Mouse (Mus musculus): Measurements from ENCODE around the gene Krtap13-1. TPM values are rescaled to one million over a fixed set of nuclear protein-coding genes. Genes with fewer than 3 reads are reported as not detected.

The Krtap13-1 gene
- polyA plus RNA-seq (2015; fragmentation: Nextera tagmentation; extraction: Ambion mirVana): not detected in 2 replicates

DNA sequence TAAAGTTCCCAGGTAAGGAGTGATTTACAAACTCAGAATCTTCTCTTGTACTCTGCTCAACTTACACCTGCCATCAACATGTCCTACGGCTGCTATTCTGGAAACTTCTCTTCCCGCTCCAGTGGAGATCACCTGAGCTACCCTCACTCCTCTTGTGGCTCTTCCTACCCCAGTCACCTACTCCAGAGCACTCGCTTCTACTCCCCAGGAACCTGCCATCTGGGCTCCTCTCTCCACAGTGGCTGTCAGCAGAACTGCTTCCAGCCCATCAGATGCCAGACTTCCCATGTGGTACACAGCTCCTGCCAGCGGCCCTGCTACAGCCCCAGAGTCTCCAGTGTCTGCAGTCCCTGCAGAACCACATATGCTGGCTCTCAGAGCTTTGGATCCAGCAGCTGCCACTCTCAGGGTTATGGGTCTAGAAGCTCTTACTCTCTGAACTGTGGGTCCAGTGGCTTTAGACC is at the start of gene Krtap13-1:
Gene Krtap13-1 (plus strand): TSS at position 51 of the 464 bp plus-strand sequence.
- Histone ChIP-seq H3K9me3 (no peaks in the 10 kb centered on the region), H3K9ac (no peak within 1 kb of the TSS), H3K4me2 (no peak within 1 kb of the TSS), H3K36me3 (no peaks in the 10 kb centered on the region), H3K4me3 (replicated peaks) (no peak within 1 kb of the TSS), H3K27ac (no peak within 1 kb of the TSS), H3K4me1 (no peaks in the 10 kb centered on the region), H3K27me3 (replicated peaks) (no peaks in the 10 kb centered on the region)
- WGBS: 71% methylated on average over 4 of the region's 4 CpGs
- ATAC-seq (ENCODE audit: insufficient read depth, low FRiP score, low read depth): no peak

DNA sequence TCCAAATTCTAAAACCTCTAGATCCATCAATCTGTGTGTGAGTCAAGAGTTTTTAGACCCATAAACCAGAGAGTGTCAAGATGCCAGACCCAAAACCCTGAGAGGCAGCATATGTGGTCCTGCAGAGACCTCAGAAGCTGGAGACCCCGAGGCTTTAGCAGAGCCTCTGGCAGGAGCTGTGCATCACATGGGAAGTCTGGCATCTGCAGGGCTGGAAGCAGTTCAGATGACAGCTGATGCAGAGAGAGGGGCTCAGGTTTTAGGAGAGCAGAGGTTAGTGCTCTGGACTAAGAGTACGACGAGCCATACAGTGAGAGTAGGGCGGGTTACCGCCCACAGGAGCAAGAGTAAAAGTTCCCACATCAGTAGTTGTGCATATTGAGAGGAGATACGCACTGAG is 49.6 kb upstream of the Krtap13-1 start:
- no peak for ATAC-seq (ENCODE audit: insufficient read depth, low FRiP score, low read depth)
- H3K36me3 ChIP-seq: no peaks in the 10 kb centered on the region
- no peak overlapping the region for H3K4me3 ChIP-seq (replicated peaks)
- H3K27ac ChIP-seq: no peak overlapping the region
- H3K4me1 ChIP-seq: no peaks in the 10 kb centered on the region
- WGBS: 79% methylated on average over 6 of the region's 6 CpGs
- no peak overlapping the region for H3K9ac ChIP-seq
- no peak overlapping the region for H3K4me2 ChIP-seq
- no peaks in the 10 kb centered on the region for H3K9me3 ChIP-seq
- H3K27me3 ChIP-seq (replicated peaks): no peaks in the 10 kb centered on the region

DNA sequence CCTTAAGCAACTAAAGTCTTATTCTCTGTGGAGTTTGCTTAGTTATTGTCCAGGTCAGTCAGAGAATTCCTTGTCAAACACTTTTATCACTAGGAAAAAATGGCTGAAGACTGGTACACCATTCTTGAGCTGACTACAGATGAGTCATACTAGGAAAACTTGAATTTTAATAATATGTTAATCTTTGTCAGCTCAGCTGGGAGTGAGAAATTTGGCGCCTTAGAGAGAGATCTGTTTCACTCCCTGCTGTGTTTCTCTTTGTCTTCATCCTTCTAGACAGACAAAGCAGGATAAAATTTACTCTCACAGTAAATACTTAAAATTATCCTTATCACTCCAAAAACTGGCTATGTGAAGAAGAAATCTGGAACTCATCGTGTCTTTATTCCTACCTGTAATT is 47.4 kb upstream of the Krtap13-1 start:
- no peak overlapping the region for H3K4me3 ChIP-seq (replicated peaks)
- H3K36me3 ChIP-seq: no peaks in the 10 kb centered on the region
- H3K4me2 ChIP-seq: no peak overlapping the region
- H3K4me1 ChIP-seq: no peaks in the 10 kb centered on the region
- no peak overlapping the region for H3K27ac ChIP-seq
- H3K27me3 ChIP-seq (replicated peaks): no peaks in the 10 kb centered on the region
- WGBS: 65% methylated on average over 2 of the region's 2 CpGs
- ATAC-seq (ENCODE audit: insufficient read depth, low FRiP score, low read depth): no peak
- no peaks in the 10 kb centered on the region for H3K9me3 ChIP-seq
- no peak overlapping the region for H3K9ac ChIP-seq

DNA sequence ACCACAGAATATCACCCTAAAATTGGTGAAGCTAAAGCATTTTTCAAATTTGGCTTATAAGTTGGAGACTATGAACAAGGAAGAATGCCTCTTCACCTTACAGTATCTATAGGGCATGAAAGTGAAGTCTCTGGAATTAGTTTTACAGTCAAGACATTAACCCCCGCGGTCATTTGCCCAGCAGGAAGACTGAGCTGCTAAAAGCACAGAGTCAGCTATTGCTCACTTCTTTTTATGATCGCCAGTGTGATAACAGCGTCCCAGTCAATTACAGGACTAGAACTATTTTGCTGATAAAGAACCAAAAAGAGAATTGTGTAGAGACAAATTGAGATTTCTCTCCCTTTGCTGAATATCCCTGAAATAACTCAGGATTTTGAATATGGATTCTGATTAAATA is 32.4 kb upstream of the Krtap13-1 start:
- H3K4me2 ChIP-seq: no peak overlapping the region
- no peak overlapping the region for H3K27ac ChIP-seq
- no peak overlapping the region for H3K4me3 ChIP-seq (replicated peaks)
- H3K36me3 ChIP-seq: no peaks in the 10 kb centered on the region
- H3K9ac ChIP-seq: no peak overlapping the region
- no peak for ATAC-seq (ENCODE audit: insufficient read depth, low FRiP score, low read depth)
- 74% methylated on average over 4 of the region's 4 CpGs for WGBS
- H3K27me3 ChIP-seq (replicated peaks): no peaks in the 10 kb centered on the region
- H3K9me3 ChIP-seq: no peaks in the 10 kb centered on the region
- H3K4me1 ChIP-seq: no peaks in the 10 kb centered on the region

DNA sequence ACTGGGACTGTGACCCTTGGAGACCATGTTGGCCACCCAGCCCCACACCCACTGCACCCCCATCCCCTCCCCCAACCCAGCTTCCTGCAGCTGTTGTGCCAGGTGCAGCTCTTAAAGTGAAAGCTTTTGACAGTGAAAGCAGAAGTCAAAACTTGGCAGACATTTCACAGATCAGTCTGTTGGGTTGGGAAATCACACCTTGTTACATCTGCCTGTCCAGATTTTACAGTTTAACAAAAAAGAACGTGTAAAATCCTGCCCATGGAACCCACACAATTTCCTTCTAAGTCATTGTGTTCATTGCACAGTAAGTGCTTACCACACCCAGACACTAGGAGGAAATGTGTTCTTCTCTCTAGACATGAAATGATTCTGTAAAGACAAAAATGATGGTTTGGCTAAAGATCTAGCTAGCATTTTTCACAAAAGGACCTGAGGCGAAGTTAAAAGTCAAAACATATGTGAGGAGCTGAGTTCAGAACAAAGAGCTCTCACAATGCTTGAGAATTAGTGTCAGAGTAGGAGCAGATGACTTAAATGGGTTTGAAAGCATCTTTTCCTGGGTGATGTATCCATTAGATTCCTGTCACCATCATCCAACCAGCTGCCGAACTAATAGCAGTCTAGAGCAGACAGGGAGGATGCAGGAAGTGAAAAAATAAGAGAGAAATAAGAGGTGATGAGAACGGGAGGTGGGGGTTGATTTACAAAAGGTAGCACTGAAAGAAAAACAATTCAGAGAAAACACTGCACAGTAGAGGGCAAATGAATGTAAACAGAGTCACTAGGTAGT is 27.4 kb upstream of the Krtap13-1 start:
- H3K27me3 ChIP-seq (replicated peaks): no peaks in the 10 kb centered on the region
- H3K9ac ChIP-seq: no peak overlapping the region
- H3K9me3 ChIP-seq: no peaks in the 10 kb centered on the region
- no peaks in the 10 kb centered on the region for H3K36me3 ChIP-seq
- ATAC-seq (ENCODE audit: insufficient read depth, low FRiP score, low read depth): no peak
- 33% methylated on average over 4 of the region's 4 CpGs for WGBS
- no peak overlapping the region for H3K27ac ChIP-seq
- no peak overlapping the region for H3K4me3 ChIP-seq (replicated peaks)
- no peaks in the 10 kb centered on the region for H3K4me1 ChIP-seq
- no peak overlapping the region for H3K4me2 ChIP-seq

DNA sequence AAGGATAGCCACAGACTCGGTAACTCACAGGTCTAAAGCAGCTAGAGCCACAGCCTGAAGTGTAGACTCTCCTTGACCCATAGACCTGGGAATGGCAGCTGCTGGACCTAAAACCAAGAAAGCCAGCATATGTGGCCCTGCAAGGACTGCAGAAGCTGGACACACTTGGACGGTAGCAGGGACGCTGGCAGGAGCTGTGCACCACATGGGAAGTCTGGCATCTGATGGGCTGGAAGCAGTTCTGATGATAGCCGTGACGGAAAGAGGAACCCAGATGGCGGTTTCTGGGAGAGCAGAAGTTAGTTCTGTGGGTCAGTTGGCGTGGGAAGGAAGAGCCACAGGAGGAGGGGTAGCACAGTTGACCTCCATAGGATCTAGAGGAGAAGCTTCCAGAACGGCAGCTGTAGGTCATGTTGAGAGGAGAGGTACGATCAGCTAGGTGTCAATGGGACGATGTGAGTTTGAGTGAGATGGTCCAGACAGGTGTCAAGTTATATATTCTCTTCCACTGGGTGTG is 21.1 kb upstream of the Krtap13-1 start, which contains the start of gene 2310061N02Rik:
Gene 2310061N02Rik (minus strand): TSS at position 467 of the 517 bp plus-strand sequence.
- Histone ChIP-seq H3K9ac (no peak within 1 kb of the TSS), H3K4me1 (no peaks in the 10 kb centered on the region), H3K9me3 (no peaks in the 10 kb centered on the region), H3K4me3 (replicated peaks) (no peak within 1 kb of the TSS), H3K27ac (no peak within 1 kb of the TSS), H3K4me2 (no peak within 1 kb of the TSS), H3K27me3 (replicated peaks) (no peaks in the 10 kb centered on the region), H3K36me3 (no peaks in the 10 kb centered on the region)
- WGBS: 92% methylated on average over 10 of the region's 10 CpGs
- ATAC-seq (ENCODE audit: insufficient read depth, low FRiP score, low read depth): no peak

DNA sequence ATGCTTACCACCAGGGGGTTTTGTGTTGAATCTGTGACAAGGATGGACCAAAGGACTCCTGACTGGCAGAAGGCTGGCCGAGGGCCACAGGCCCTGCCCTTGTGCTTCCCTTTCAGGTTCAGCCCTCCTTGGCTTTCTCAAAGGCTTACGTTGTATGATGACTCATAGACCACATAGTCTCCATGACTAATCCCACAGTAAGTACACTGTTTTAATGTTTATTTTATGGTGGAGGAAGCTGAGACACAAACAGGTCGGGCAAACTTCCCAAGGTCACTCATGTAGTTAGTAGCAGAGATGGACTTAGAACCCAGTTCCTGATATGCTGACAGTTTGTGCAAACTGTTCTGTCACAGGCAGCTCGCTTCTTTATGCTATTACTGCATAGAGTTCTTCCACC is 17.9 kb upstream of the Krtap13-1 start:
- Histone ChIP-seq H3K27ac (no peak overlapping the region), H3K4me1 (no peaks in the 10 kb centered on the region), H3K4me2 (no peak overlapping the region), H3K36me3 (no peaks in the 10 kb centered on the region), H3K27me3 (replicated peaks) (no peaks in the 10 kb centered on the region), H3K9ac (no peak overlapping the region), H3K9me3 (no peaks in the 10 kb centered on the region), H3K4me3 (replicated peaks) (no peak overlapping the region)
- WGBS: 56% methylated on average over 4 of the region's 4 CpGs
- ATAC-seq (ENCODE audit: insufficient read depth, low FRiP score, low read depth): peak; percentile 75; the same call in 1 of the 2 replicates

DNA sequence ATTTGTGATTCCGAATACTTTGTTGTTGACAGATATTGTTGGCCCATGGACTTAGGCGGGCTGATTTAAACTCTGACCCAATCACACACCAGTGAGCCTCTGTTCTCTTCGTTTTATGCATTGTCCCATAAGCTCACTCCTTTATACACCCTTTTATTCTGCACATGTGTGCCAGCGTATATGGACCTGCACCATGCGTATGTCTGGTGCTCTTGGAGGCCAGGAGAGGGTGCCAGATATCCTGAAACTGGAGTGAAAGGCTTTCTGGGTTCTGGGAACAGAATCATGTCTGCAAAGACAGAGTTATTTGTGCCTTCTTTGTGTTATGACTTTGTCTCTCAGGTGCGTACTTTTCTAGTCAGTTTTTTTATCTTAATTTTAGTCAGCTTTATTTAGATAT is 17.4 kb upstream of the Krtap13-1 start:
- no peak overlapping the region for H3K27ac ChIP-seq
- no peak overlapping the region for H3K4me3 ChIP-seq (replicated peaks)
- H3K9ac ChIP-seq: no peak overlapping the region
- ATAC-seq (ENCODE audit: insufficient read depth, low FRiP score, low read depth): no peak
- no peaks in the 10 kb centered on the region for H3K36me3 ChIP-seq
- no peaks in the 10 kb centered on the region for H3K27me3 ChIP-seq (replicated peaks)
- WGBS: 84% methylated on average over 6 of the region's 6 CpGs
- H3K4me2 ChIP-seq: no peak overlapping the region
- no peaks in the 10 kb centered on the region for H3K4me1 ChIP-seq
- no peaks in the 10 kb centered on the region for H3K9me3 ChIP-seq

DNA sequence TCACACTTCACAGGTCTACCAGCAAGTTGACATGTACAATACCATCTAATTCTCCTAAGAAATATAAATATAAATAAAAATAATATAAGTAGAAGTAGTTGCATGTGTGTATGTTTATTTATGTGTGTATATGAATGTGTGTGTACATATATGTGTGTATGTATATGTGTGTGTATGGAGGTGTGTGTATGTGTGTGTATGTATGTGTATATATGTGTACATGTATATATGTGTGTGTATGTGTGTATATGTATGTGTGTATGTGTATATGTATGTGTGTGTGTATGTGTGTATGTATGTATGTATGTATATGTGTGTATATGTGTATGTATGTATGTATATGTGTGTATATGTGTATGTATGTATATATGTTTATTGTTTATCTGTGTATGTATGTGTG is 12.1 kb upstream of the Krtap13-1 start:
- Histone ChIP-seq H3K9ac (no peak overlapping the region), H3K27ac (no peak overlapping the region), H3K27me3 (replicated peaks) (no peaks in the 10 kb centered on the region), H3K9me3 (no peaks in the 10 kb centered on the region), H3K4me3 (replicated peaks) (no peak overlapping the region), H3K4me2 (no peak overlapping the region), H3K36me3 (no peaks in the 10 kb centered on the region), H3K4me1 (no peaks in the 10 kb centered on the region)
- ATAC-seq (ENCODE audit: insufficient read depth, low FRiP score, low read depth): no peak

DNA sequence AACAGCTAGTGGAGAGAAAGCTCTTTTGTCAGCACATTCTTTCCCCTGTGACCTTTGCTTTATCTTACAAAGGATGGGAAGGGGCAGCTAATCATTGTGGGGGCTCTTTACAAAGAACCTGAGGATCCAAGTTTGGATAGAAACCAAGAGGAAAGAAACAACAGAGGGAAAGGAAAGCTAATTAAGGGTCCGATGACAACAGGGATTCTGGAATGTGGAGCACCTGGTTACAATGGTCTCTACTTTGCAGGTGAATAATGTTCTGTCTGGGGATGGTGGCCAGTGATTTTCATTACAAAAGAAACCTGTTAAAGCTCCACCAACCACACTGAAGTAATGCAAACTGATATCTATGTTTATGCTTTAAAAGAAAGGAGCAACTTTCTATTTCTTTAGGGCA is 8.6 kb upstream of the Krtap13-1 start:
- no peak for ATAC-seq (ENCODE audit: insufficient read depth, low FRiP score, low read depth)
- Histone ChIP-seq H3K27me3 (replicated peaks) (no peaks in the 10 kb centered on the region), H3K27ac (no peak overlapping the region), H3K4me2 (no peak overlapping the region), H3K4me3 (replicated peaks) (no peak overlapping the region), H3K9me3 (no peaks in the 10 kb centered on the region), H3K9ac (no peak overlapping the region), H3K36me3 (no peaks in the 10 kb centered on the region), H3K4me1 (no peaks in the 10 kb centered on the region)
- WGBS: 21% methylated on average over 1 of the region's 1 CpGs

DNA sequence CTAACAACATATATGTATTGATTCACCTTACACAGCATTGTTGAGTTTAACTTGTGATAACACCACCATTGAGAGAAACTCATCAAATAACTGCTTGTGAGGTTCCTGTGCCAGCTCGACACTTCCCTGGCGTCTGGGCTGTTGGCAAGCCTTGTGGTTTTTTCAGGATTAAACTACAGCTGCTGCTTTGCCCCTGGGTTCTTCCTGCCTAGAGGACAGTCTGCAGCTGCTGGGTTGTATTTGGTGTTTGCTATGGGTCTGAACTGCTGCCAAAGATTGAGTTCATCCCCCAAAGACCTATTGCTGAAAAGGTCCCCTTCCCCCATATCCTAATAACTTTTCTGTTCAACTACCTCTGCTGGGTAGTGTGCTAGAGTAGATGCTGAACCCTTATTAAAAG is 6.7 kb downstream of the Krtap13-1 start:
- WGBS: 50% methylated on average over 2 of the region's 2 CpGs
- Histone ChIP-seq H3K36me3 (no peaks in the 10 kb centered on the region), H3K27ac (no peak overlapping the region), H3K4me1 (no peaks in the 10 kb centered on the region), H3K4me3 (replicated peaks) (no peak overlapping the region), H3K9me3 (no peaks in the 10 kb centered on the region), H3K9ac (no peak overlapping the region), H3K27me3 (replicated peaks) (no peaks in the 10 kb centered on the region), H3K4me2 (no peak overlapping the region)
- no peak for ATAC-seq (ENCODE audit: insufficient read depth, low FRiP score, low read depth)

DNA sequence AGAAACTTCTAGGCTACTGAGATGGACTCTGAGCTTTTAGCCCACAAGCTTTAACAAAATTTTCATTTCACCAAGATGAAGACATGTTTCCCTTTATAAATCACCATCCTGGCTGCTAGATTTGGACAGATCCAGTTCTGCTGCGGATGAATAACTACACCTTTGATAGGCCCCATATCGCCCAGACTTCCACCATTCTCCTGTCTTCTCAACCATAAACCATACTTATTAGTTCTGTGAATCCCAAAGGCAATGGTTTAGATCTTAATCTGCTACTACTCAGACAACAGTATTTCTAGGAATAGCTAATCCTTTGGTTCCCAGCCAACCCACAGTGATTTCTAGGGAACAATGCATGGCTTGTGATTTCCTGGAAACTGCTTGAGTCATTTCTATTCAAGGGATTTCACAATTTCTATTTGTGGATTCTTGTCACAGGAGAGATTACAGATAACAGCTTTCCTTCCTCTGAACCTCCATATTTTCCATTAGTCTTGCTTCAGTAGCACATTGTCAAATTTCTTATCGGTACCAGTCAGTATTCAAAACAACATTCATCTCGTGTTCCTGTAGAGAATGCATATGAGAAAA is 16.2 kb downstream of the Krtap13-1 start:
- Histone ChIP-seq H3K4me2 (no peak overlapping the region), H3K27me3 (replicated peaks) (no peaks in the 10 kb centered on the region), H3K9ac (no peak overlapping the region), H3K4me3 (replicated peaks) (no peak overlapping the region), H3K9me3 (no peaks in the 10 kb centered on the region), H3K4me1 (no peaks in the 10 kb centered on the region), H3K36me3 (no peaks in the 10 kb centered on the region), H3K27ac (no peak overlapping the region)
- ATAC-seq (ENCODE audit: insufficient read depth, low FRiP score, low read depth): no peak
- WGBS: 72% methylated on average over 4 of the region's 4 CpGs

Measured in stomach, embryonic 15.5 days (tissue).